Mouse (Mus musculus): ENCODE results near the gene Mmaa. TPM values are rescaled to one million over a fixed set of nuclear protein-coding genes. Genes with fewer than 3 reads are reported as not detected.

Gene Mmaa
- 0.01 and 0.04 TPM in 2 replicates for polyA plus RNA-seq (2012)

DNA sequence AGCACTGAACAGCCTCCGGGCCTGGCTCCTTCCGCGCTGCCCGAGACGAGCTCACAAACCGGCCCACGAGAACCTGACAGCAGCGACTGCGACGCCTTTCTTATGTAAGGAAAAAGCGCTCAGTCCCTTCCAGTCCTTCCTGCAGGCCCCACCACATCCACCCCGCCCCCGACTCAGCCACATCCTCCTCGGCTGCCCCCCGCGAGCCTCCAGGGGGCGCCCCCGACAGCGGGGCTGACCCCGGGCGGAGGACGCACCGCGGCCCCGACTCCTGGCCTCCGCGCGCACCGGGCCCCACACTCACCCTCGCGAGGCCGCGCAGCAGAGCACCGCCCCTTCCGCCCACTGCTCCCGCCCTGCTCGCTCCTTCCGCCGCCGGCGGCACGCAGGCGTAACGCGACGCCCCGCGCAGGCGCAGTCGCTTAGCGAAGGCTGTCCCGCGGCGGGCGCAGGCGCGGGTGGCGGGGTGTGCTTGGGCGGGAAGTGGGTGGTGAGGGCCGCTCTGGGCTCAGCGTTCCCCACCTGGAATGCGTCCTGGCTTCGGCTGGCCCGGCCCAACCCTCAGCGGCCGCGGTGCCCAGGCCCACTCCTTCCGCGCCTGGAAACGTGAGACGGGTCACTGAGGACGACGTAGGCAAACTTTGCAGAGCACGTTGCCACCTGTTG is at the start of gene Mmaa:
Gene Mmaa (minus strand): TSS at position 328 of the 666 bp plus-strand sequence.
- peaks cover 26% of the 10 kb centered on the region for H3K4me1 ChIP-seq (ENCODE audit: control insufficient read depth)
- TF ChIP-seq GATA1 (IDR thresholded peaks at IDR 0.05; ENCODE audit: low read length) (no peak), TAL1 (IDR thresholded peaks at IDR 0.05; ENCODE audit: low read length) (no peak)
- no peaks in the 10 kb centered on the region for H3K27me3 ChIP-seq (ENCODE audit: control insufficient read depth)
- no peaks in the 10 kb centered on the region for H3K36me3 ChIP-seq (ENCODE audit: control insufficient read depth)
- H3K4me3 ChIP-seq (replicated peaks) = peak within 1 kb of the TSS; percentile 92
- no peaks in the 10 kb centered on the region for H3K9me3 ChIP-seq (ENCODE audit: control insufficient read depth, low read length)

DNA sequence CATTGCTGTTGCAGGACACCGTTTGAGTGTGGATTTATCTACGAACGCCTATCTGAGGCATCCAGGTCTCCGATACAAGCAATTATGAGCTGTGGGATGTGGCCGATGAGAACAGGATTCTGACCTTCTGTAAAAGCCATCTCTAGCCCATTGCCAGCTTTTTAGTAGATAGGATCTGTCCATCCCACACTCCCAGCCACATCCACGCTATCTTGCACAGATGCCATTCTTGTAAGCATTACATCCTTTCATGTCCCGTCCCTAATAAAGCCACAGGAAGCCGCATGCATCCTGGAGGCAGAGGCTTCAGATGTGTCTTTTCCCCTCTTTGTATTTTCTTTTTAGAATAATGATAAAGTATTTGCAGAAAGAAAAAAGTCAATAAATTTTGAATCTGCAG is 46.5 kb upstream of the Mmaa start:
- Histone ChIP-seq H3K4me1 (ENCODE audit: control insufficient read depth) (no peaks in the 10 kb centered on the region), H3K27me3 (ENCODE audit: control insufficient read depth) (no peaks in the 10 kb centered on the region), H3K4me3 (replicated peaks) (no peak overlapping the region), H3K36me3 (ENCODE audit: control insufficient read depth) (peaks cover 4% of the 10 kb centered on the region; the same call in 1 of the 2 replicates), H3K9me3 (ENCODE audit: control insufficient read depth, low read length) (no peaks in the 10 kb centered on the region)
- no peak for TF ChIP-seq TAL1 (IDR thresholded peaks at IDR 0.05; ENCODE audit: low read length)
- TF ChIP-seq GATA1 (IDR thresholded peaks at IDR 0.05; ENCODE audit: low read length) = no peak

DNA sequence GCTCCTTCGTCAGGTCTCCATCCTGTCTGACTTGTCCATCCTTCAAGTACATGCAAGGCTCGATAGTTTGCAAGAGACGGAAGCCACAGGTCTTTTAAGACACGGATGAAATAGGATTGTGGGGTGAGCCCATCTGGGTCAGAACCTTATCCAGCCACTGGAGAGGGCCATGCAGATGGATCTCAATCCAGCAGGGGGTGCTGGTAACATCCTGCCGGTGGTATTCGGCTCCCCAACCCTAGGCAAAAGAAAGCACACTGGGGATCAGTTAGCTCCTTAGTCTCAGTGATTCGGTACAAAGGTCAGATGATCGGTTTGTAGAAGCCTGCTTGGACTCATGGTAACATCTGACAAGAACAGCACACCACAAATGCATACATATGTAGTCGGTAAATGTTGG is 44.8 kb upstream of the Mmaa start:
- Histone ChIP-seq H3K27me3 (ENCODE audit: control insufficient read depth) (no peaks in the 10 kb centered on the region), H3K36me3 (ENCODE audit: control insufficient read depth) (peaks cover 4% of the 10 kb centered on the region; the same call in 1 of the 2 replicates), H3K9me3 (ENCODE audit: control insufficient read depth, low read length) (no peaks in the 10 kb centered on the region), H3K4me3 (replicated peaks) (no peak overlapping the region), H3K4me1 (ENCODE audit: control insufficient read depth) (no peaks in the 10 kb centered on the region)
- TF ChIP-seq GATA1 (IDR thresholded peaks at IDR 0.05; ENCODE audit: low read length) (no peak), TAL1 (IDR thresholded peaks at IDR 0.05; ENCODE audit: low read length) (no peak)

DNA sequence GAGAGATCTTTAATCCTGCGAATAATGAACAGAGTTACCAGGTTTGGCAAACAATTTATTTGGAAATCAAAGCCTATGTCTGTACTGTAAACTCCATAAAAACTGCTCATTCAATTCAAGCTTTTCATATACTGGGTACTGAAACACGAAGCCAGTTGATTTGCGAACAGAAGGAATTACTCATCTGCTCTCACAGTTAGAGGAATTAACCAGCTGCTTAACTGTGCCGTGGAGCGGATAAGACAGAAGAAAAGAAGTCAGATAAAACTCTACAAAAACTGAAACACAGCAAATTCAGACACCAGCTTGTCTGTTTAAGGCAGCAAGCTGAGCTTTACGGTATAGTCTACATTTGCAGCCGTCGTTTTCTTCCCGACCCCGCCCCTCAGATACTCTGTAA is 43.9 kb upstream of the Mmaa start:
- TF ChIP-seq GATA1 (IDR thresholded peaks at IDR 0.05; ENCODE audit: low read length) = no peak
- no peak for TF ChIP-seq TAL1 (IDR thresholded peaks at IDR 0.05; ENCODE audit: low read length)
- no peaks in the 10 kb centered on the region for H3K27me3 ChIP-seq (ENCODE audit: control insufficient read depth)
- no peak overlapping the region for H3K4me3 ChIP-seq (replicated peaks)
- peaks cover under 1% of the 10 kb centered on the region; the same call in 1 of the 2 replicates for H3K9me3 ChIP-seq (ENCODE audit: control insufficient read depth, low read length)
- peaks cover 3% of the 10 kb centered on the region; the same call in 1 of the 2 replicates for H3K36me3 ChIP-seq (ENCODE audit: control insufficient read depth)
- H3K4me1 ChIP-seq (ENCODE audit: control insufficient read depth) = no peaks in the 10 kb centered on the region

- Histone ChIP-seq H3K9me3 (ENCODE audit: control insufficient read depth, low read length) (peaks cover 5% of the 10 kb centered on the region), H3K4me1 (ENCODE audit: control insufficient read depth) (no peaks in the 10 kb centered on the region), H3K4me3 (replicated peaks) (no peak overlapping the region), H3K36me3 (ENCODE audit: control insufficient read depth) (no peaks in the 10 kb centered on the region), H3K27me3 (ENCODE audit: control insufficient read depth) (no peaks in the 10 kb centered on the region)
- TF ChIP-seq TAL1 (IDR thresholded peaks at IDR 0.05; ENCODE audit: low read length) = no peak
- no peak for TF ChIP-seq GATA1 (IDR thresholded peaks at IDR 0.05; ENCODE audit: low read length)
Observed at GRCm38 (mm10) chr8:79332109-79332900, 37.6 kb upstream of the Mmaa start.

DNA sequence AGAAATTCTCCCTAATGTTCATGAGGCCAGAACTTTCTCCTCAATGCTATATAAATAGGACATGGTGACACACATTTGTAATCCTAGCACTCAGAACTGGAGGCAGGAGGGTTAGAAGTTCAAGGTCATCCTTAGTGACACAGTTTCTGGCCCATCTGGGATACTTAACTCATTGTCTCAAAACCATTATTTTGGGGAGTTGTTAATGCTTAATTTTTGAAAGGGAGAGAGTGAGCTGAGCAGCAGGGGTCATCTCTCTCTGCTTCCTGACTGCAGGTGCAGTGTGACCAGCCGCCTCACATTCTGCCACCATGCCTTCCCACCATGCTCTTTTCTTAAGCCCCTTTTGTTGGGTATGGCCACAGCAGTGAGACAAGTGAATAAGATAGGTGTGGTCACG is 36.8 kb upstream of the Mmaa start:
- Histone ChIP-seq H3K27me3 (ENCODE audit: control insufficient read depth) (no peaks in the 10 kb centered on the region), H3K4me3 (replicated peaks) (no peak overlapping the region), H3K36me3 (ENCODE audit: control insufficient read depth) (no peaks in the 10 kb centered on the region), H3K9me3 (ENCODE audit: control insufficient read depth, low read length) (peaks cover 5% of the 10 kb centered on the region), H3K4me1 (ENCODE audit: control insufficient read depth) (no peaks in the 10 kb centered on the region)
- no peak for TF ChIP-seq TAL1 (IDR thresholded peaks at IDR 0.05; ENCODE audit: low read length)
- no peak for TF ChIP-seq GATA1 (IDR thresholded peaks at IDR 0.05; ENCODE audit: low read length)

- TF ChIP-seq GATA1 (IDR thresholded peaks at IDR 0.05; ENCODE audit: low read length) (no peak), TAL1 (IDR thresholded peaks at IDR 0.05; ENCODE audit: low read length) (no peak)
- no peaks in the 10 kb centered on the region for H3K36me3 ChIP-seq (ENCODE audit: control insufficient read depth)
- H3K4me3 ChIP-seq (replicated peaks) = no peak overlapping the region
- H3K9me3 ChIP-seq (ENCODE audit: control insufficient read depth, low read length) = peaks cover 5% of the 10 kb centered on the region
- no peaks in the 10 kb centered on the region for H3K4me1 ChIP-seq (ENCODE audit: control insufficient read depth)
- H3K27me3 ChIP-seq (ENCODE audit: control insufficient read depth) = no peaks in the 10 kb centered on the region
Observed at GRCm38 (mm10) chr8:79331017-79331416, 36.3 kb upstream of the Mmaa start.

DNA sequence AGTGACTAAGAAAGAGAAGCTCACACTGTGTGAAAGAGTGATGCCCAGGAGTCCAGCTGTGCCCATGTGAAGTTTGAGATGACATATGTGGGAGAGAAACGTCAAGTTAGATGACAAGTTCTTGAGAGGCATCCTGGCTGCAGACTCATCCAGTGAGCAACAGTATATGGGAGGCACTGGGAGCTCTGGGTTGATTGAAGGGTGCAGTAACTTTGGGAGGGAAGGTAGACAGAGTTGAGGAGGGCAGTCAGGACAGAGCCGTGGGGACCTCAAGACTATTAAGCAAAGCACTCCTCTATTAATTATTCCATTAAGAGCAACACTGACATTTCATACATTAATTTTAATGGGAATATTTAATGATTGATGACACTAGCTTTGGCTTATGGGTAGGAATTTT is 35.0 kb upstream of the Mmaa start:
- Histone ChIP-seq H3K9me3 (ENCODE audit: control insufficient read depth, low read length) (peaks cover 5% of the 10 kb centered on the region), H3K27me3 (ENCODE audit: control insufficient read depth) (no peaks in the 10 kb centered on the region), H3K4me1 (ENCODE audit: control insufficient read depth) (no peaks in the 10 kb centered on the region), H3K36me3 (ENCODE audit: control insufficient read depth) (no peaks in the 10 kb centered on the region), H3K4me3 (replicated peaks) (no peak overlapping the region)
- TF ChIP-seq TAL1 (IDR thresholded peaks at IDR 0.05; ENCODE audit: low read length) (no peak), GATA1 (IDR thresholded peaks at IDR 0.05; ENCODE audit: low read length) (no peak)

- Histone ChIP-seq H3K9me3 (ENCODE audit: control insufficient read depth, low read length) (peaks cover 5% of the 10 kb centered on the region), H3K4me1 (ENCODE audit: control insufficient read depth) (no peaks in the 10 kb centered on the region), H3K27me3 (ENCODE audit: control insufficient read depth) (no peaks in the 10 kb centered on the region), H3K4me3 (replicated peaks) (no peak overlapping the region), H3K36me3 (ENCODE audit: control insufficient read depth) (no peaks in the 10 kb centered on the region)
- no peak for TF ChIP-seq TAL1 (IDR thresholded peaks at IDR 0.05; ENCODE audit: low read length)
- TF ChIP-seq GATA1 (IDR thresholded peaks at IDR 0.05; ENCODE audit: low read length) = no peak
Observed at GRCm38 (mm10) chr8:79329182-79329581, 34.4 kb upstream of the Mmaa start.

Measured in erythroblast, embryonic 14.5 days (primary cell).